Mouse (Mus musculus) hindbrain, embryonic 11.5 days (tissue): ENCODE results near the gene Trip10. TPM values are rescaled to one million over a fixed set of nuclear protein-coding genes. Genes with fewer than 3 reads are reported as not detected.

Source experiments
- ATAC-seq: fragments of 200-750 bp; cut with Nextera tagmentation; 2 replicates; pipeline ENCODE4 v1.8.0; 2017; ENCODE audit warnings: mild to moderate bottlenecking, moderate TSS enrichment, moderate library complexity; ENCODE audit not compliant: low FRiP score
- DNase-seq: peaks from one replicate; pipeline ENCODE4 v3.0.0-alpha.2; 2015; ENCODE audit warnings: low spot score
- H3K27ac ChIP-seq: fragments of 300-500 bp; sonication (generic); 2 replicates; pipeline ENCODE4 v1.5.1; 2014; ENCODE audit warnings: mild to moderate bottlenecking, low read depth, low read length
- H3K27me3 ChIP-seq: fragments of 300-500 bp; sonication (generic); 2 replicates; pipeline ENCODE4 v1.6.1; 2014; ENCODE audit warnings: mild to moderate bottlenecking, low read length, moderate library complexity, mixed read lengths; ENCODE audit not compliant: control insufficient read depth, insufficient read depth
- H3K36me3 ChIP-seq: fragments of 300-500 bp; sonication (generic); 2 replicates; pipeline ENCODE4 v1.6.1; 2014; ENCODE audit warnings: mild to moderate bottlenecking, low read length, moderate library complexity, mixed read lengths; ENCODE audit not compliant: control insufficient read depth, insufficient read depth
- H3K4me1 ChIP-seq: fragments of 300-500 bp; sonication (generic); replicated peaks from 2 replicates; pipeline ENCODE4 v1.6.1; 2014; ENCODE audit warnings: low read length, mixed read lengths; ENCODE audit not compliant: control insufficient read depth, insufficient read depth
- H3K4me2 ChIP-seq: fragments of 300-500 bp; sonication (generic); replicated peaks from 2 replicates; pipeline ENCODE4 v1.6.1; 2014; ENCODE audit warnings: mild to moderate bottlenecking, low read depth, low read length
- H3K4me3 ChIP-seq: fragments of 300-500 bp; sonication (generic); 2 replicates; pipeline ENCODE4 v1.5.1; 2014; ENCODE audit warnings: low read depth, low read length
- H3K9ac ChIP-seq: fragments of 300-500 bp; sonication (generic); 2 replicates; pipeline ENCODE4 v1.6.1; 2014; ENCODE audit warnings: low read depth, low read length
- H3K9me3 ChIP-seq: fragments of 300-500 bp; sonication (generic); 2 replicates; pipeline ENCODE4 v1.6.1; 2016; ENCODE audit warnings: low read length; ENCODE audit not compliant: control insufficient read depth
- WGBS: fragments of 180-500 bp; shearing (Covaris S2); extraction: QIAGEN DNeasy Blood & Tissue Kit; methylation state at CpG from one replicate; pipeline ENCODE4 v1.1.7; 2014; 5-methylcytosine and 5-hydroxymethylcytosine counted together
- polyA plus RNA-seq: library from polyadenylated mRNA; unstranded; fragments of >200 nt; fragmentation: Nextera tagmentation; extraction: Ambion mirVana; gene quantifications from 2 replicates; pipeline ENCODE4 v1.2.1, GENCODE M21; 2014

Gene Trip10
- polyA plus RNA-seq, 1 experiment from 2014 or later = 21.8 TPM

- WGBS = 28% methylated on average over 21 of the region's 22 CpGs
- Histone ChIP-seq H3K9me3 (no peaks in the 10 kb centered on the region), H3K4me3 (no peak overlapping the region), H3K36me3 (0 out of 2 replicates have a peak, but pooled peaks cover 2% of the 10 kb centered on the region), H3K9ac (no peak overlapping the region), H3K4me2 (no peak overlapping the region), H3K27me3 (no peaks in the 10 kb centered on the region), H3K27ac (no peak overlapping the region), H3K4me1 (no peaks in the 10 kb centered on the region)
- ATAC-seq (peak; percentile 39; the same call in 1 of the 2 replicates), DNase-seq (no peak)
Observed at GRCm38 (mm10) chr17:57264972-57265945, 16.0 kb downstream of the Trip10 start.

- WGBS = 88% methylated on average over 6 of the region's 6 CpGs
- H3K4me1 ChIP-seq = no peaks in the 10 kb centered on the region
- H3K27me3 ChIP-seq = no peaks in the 10 kb centered on the region
- ATAC-seq = no peak
- H3K36me3 ChIP-seq = 0 out of 2 replicates have a peak, but pooled peaks cover 2% of the 10 kb centered on the region
- H3K27ac ChIP-seq = no peak overlapping the region
- H3K9ac ChIP-seq = no peak overlapping the region
- H3K4me2 ChIP-seq = no peak overlapping the region
- DNase-seq = no peak
- H3K4me3 ChIP-seq = no peak overlapping the region
- no peaks in the 10 kb centered on the region for H3K9me3 ChIP-seq
Observed at GRCm38 (mm10) chr17:57267556-57268126, 18.4 kb downstream of the Trip10 start.

- H3K4me3 ChIP-seq = no peak overlapping the region
- peaks cover 29% of the 10 kb centered on the region for H3K27me3 ChIP-seq
- H3K9me3 ChIP-seq = no peaks in the 10 kb centered on the region
- ATAC-seq (no peak), DNase-seq (no peak)
- no peak overlapping the region for H3K9ac ChIP-seq
- 80% methylated on average over 9 of the region's 9 CpGs for WGBS
- no peak overlapping the region for H3K4me2 ChIP-seq
- H3K27ac ChIP-seq = no peak overlapping the region
- H3K4me1 ChIP-seq = peaks cover 2% of the 10 kb centered on the region; the same call in 1 of the 2 replicates
- H3K36me3 ChIP-seq = no peaks in the 10 kb centered on the region
Observed at GRCm38 (mm10) chr17:57271301-57271700, 22.0 kb downstream of the Trip10 start.

- Histone ChIP-seq H3K9ac (no peak overlapping the region), H3K4me1 (peaks cover 4% of the 10 kb centered on the region; the same call in 1 of the 2 replicates), H3K4me2 (no peak overlapping the region), H3K9me3 (no peaks in the 10 kb centered on the region), H3K27ac (no peak overlapping the region), H3K36me3 (no peaks in the 10 kb centered on the region), H3K27me3 (peaks cover 31% of the 10 kb centered on the region), H3K4me3 (no peak overlapping the region)
- no peak for DNase-seq
- WGBS = 41% methylated on average over 7 of the region's 7 CpGs
- no peak for ATAC-seq
Observed at GRCm38 (mm10) chr17:57273846-57274245, 24.6 kb downstream of the Trip10 start.

- Histone ChIP-seq H3K27ac (no peak overlapping the region), H3K4me2 (peak overlapping the region; percentile 59), H3K4me3 (peak overlapping the region; percentile 39), H3K4me1 (peaks cover 4% of the 10 kb centered on the region; the same call in 1 of the 2 replicates), H3K9ac (no peak overlapping the region), H3K36me3 (no peaks in the 10 kb centered on the region), H3K27me3 (peaks cover 31% of the 10 kb centered on the region), H3K9me3 (no peaks in the 10 kb centered on the region)
- ATAC-seq (no peak), DNase-seq (peak; percentile 38)
- 6% methylated on average over 15 of the region's 15 CpGs for WGBS
Observed at GRCm38 (mm10) chr17:57274686-57275085, 25.4 kb downstream of the Trip10 start.

GRCm38 (mm10) chr17:57275111-57275996 lies 26.1 kb downstream of the Trip10 start:
- Histone ChIP-seq H3K4me2 (peak overlapping the region; percentile 59), H3K27me3 (peaks cover 31% of the 10 kb centered on the region), H3K36me3 (no peaks in the 10 kb centered on the region), H3K4me3 (peak overlapping the region; percentile 39), H3K4me1 (peaks cover 4% of the 10 kb centered on the region; the same call in 1 of the 2 replicates), H3K27ac (no peak overlapping the region), H3K9me3 (no peaks in the 10 kb centered on the region), H3K9ac (no peak overlapping the region)
- ATAC-seq = peak; percentile 63
- WGBS = under 1% methylated on average over 47 of the region's 53 CpGs
- peak; percentile 71 for DNase-seq

- Histone ChIP-seq H3K27ac (no peak overlapping the region), H3K4me1 (peaks cover 4% of the 10 kb centered on the region; the same call in 1 of the 2 replicates), H3K4me3 (peak overlapping the region; percentile 39), H3K9ac (no peak overlapping the region), H3K36me3 (no peaks in the 10 kb centered on the region), H3K9me3 (no peaks in the 10 kb centered on the region), H3K27me3 (peaks cover 31% of the 10 kb centered on the region), H3K4me2 (peak overlapping the region; percentile 59)
- 5% methylated on average over 13 of the region's 13 CpGs for WGBS
- ATAC-seq = peak; percentile 28; the same call in 1 of the 2 replicates
- DNase-seq = peak; percentile 41
Observed at GRCm38 (mm10) chr17:57275997-57276351, 26.7 kb downstream of the Trip10 start.

- ATAC-seq (peak; percentile 79), DNase-seq (peak; percentile 87)
- WGBS = 1% methylated on average over 20 of the region's 20 CpGs
- H3K27ac ChIP-seq = no peak overlapping the region
- H3K4me3 ChIP-seq = peak overlapping the region; percentile 39
- H3K27me3 ChIP-seq = peaks cover 31% of the 10 kb centered on the region
- peak overlapping the region; percentile 59 for H3K4me2 ChIP-seq
- H3K9ac ChIP-seq = peak overlapping the region; percentile 24; the same call in 1 of the 2 replicates
- H3K4me1 ChIP-seq = peaks cover 4% of the 10 kb centered on the region; the same call in 1 of the 2 replicates
- no peaks in the 10 kb centered on the region for H3K9me3 ChIP-seq
- H3K36me3 ChIP-seq = no peaks in the 10 kb centered on the region
Observed at GRCm38 (mm10) chr17:57276634-57277121, 27.4 kb downstream of the Trip10 start.
